Mouse (Mus musculus) cerebellum, adult (tissue): ENCODE measurements at regions not wholly inside any gene's neighbourhood (a gene's known extent, or its start where the extent isn't known, plus 50 kb on each side); places are given as distances from the start of the nearest gene placed in this dataset.

Experiments used
- ATAC-seq: cut with Nextera tagmentation; 2 replicates; pipeline ENCODE4 v1.9.2; 2017; ENCODE audit warnings: mild to moderate bottlenecking, moderate library complexity, mixed read lengths; ENCODE audit not compliant: insufficient number of reproducible peaks, low FRiP score, low TSS enrichment

DNA sequence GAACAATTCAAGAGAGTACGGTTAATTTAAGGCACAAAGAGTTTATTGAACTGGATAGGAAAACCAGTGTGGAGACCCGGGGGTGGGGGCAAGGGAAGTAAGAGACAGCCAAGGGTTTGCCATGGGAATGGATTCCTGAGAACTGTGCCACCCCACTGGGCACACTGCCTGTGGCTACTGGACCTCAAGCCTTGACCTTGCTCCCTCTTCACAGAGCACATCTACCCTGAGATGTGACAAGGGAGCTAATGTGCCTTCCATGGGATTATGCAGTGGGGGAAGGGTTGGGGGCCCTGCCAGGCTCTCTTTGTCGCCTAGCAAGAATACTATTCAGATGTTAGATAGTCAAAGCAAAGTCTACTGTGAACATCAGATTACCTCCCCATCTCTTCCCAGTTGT lies 294.2 kb upstream of the Stt3b start:
- 0 out of 2 replicates have a peak, but pooled peaks have one; percentile 40 for ATAC-seq

DNA sequence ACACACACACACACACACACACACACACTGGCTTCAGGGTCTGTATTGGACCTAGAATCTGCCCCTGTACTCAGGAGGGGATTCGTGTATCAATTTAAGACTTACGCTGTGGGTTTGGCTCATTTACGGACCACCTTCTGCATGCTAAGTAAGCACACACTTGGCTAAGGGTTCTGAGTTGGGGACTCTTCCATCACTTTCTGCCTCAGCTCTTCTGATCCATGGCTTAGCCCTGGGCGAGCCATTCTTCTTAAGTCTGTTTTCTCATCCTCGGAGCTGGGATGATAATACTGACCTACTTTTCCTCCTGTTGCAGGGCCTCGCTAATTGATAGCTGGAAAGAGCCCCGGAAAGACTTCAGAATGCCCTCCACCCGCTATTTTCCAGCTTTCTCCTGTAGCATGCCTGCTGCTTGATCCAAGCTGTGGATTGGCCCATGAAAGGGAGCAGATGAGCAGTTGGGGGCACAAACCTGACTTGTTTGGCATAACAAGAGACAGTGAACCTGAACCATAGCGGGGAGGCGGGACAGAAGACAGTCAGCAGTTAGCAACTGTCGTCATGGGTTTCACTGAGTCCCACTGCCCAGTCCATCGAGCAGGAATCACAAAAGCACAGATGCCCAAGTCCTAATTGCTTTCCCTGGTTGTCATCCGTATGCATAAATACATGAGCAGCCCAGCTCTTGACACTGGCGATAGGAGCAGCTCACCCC lies 294.9 kb upstream of the Stt3b start:
- ATAC-seq: no peak

DNA sequence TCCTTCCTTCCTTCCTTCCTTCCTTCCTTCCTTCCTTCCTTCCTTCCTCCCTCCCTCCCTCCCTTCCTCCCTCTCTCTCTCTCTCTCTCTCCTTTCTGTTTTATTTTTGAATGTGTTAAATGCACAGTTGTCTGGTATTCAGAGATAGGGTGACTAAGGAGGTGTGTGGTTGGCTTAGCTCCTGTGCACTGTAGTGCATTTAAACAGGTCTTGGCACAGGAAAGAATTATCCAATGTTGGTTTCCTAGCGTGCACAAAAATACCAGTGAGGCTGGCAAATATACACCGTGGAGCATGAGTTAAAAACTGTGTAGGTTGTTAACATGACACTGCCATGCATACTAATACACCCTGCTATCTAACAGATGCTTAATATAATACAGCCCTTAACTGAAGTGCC lies 297.7 kb upstream of the Stt3b start:
- no peak for ATAC-seq

DNA sequence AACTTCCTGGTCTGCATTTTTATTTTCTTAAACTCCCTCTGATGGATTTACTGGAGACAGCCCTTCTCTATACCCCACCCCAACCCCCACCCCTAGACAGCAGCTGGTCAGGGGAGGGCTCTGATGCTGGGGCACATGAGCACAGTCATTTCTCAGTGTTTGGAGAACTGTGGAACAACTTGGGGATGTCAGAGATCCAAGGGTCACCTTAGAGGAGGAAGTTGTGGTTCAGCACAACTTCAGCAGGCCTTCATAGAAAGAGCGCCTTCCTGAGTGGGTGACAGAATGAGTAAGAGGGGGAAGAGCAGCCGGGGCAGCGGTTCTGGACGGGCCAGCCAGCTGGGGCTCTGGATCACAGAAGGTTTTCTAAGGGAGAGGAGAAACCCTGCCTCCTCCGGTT lies 298.2 kb upstream of the Stt3b start:
- ATAC-seq: no peak

DNA sequence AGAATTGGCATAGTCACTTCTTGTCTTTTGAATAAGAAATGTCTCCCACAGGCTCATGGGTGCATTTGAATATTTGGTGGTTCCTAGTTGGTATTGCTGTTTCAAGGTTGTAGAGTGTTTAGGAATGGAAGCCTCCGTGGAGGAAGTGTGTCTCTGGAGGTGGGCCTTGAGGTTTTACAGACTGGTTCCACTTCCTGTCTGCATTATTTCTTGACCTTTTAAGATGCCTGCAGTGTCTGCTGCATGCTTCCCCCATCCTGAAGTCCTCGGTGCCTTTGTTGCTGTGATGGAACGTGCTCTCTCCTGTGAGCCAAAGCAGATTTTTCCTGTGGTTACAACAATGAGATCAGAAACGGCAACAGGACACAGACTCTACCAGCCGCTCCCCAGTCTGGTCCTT lies 299.4 kb upstream of the Gadl1 start:
- no peak for ATAC-seq

DNA sequence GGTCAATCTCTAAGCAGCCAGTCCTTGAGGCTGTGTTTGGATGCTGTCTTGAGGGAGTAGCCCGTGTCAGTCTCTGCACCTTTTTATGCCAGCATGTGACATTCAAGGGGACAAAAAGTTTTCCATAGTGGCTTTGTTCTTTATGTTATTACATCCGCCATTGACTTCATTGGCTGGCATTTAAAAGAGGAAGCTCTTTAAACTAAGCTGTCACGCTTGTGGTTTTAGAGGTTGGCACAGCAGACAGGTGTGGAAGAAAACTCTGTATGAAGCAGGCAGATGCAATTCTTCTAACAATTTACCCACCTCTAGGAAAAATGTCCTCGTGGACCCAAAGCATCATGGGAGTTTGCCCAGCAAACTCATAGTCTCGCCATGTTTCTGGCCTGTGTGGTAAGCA lies 297.5 kb upstream of the Gadl1 start:
- ATAC-seq: no peak

DNA sequence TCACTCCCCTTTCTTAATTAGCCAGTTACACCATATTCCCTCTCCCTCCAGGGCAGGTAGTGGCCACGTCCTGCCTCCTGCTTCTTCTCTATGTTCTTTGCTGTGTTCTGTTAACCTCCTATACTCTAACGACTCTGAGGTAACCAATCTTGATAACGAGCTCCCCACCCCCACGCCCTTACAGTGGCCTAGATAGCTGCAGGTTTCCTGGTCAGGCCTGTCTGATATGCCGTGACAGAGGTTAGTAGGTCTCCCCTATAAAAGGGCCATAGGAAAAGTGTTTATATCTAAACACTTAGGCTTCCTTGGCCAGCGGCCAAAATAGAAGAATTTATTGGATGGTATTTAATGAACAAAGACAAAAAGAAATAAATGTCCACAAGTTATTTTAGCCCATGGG lies 296.3 kb upstream of the Gadl1 start:
- ATAC-seq: no peak

DNA sequence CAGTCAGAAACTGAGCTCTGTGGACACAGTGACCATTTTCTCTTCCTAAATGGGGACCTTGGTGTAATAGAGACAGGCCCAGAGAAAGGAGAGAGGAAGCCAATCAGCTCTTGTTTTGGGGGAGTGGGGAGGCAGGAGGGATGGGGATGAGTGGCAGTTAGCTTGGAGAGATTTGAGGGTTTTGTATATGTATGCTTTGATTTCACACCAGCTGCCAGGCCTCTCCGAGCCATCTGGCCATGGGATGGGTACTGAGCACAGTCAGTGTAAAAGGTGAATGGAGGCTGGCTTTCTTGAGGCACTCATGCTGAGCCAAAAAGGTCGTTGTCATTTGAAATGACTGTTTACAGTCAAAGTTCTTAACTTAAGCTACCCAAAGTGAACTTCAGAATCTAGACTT lies 295.2 kb upstream of the Gadl1 start:
- ATAC-seq: no peak

DNA sequence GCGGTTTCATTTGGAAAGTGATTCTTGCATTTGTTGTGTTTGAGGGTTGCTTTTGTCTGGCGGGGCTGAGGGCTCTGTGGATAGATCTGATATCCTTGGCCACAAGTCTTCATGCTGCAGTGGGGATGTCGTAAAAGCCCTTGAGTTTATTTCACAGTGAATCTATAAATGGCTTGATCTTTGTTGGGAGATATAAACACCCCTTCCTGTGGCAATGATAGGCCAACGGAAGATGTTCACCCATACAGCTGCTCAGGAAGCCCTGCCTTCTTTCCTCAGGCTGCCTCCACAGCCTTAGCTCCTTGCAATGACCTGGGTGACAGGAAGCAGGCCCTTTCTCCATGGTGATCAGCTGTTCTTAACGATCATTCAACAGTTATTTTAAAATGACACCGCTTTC lies 291.3 kb upstream of the Gadl1 start:
- no peak for ATAC-seq

DNA sequence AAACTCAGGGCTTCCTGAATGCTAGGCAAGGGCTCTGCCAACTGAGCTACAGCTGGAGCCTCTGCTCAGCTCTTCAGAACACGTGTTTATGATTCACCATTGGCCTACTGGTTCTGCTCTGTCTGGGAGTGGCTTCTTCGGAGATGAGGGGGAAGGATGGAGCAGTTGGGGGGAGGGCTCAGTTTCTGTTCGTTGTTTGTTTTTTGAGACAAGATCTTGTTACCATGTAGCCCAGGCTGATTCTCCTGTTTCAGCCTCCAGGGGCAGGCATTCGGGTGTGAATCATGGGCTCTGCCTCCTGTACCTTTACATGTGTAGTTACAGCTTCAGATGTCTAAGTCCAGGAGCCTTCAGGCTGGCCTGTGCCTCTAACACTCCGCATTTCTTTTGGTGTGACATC lies 285.3 kb upstream of the Gadl1 start:
- ATAC-seq: no peak

DNA sequence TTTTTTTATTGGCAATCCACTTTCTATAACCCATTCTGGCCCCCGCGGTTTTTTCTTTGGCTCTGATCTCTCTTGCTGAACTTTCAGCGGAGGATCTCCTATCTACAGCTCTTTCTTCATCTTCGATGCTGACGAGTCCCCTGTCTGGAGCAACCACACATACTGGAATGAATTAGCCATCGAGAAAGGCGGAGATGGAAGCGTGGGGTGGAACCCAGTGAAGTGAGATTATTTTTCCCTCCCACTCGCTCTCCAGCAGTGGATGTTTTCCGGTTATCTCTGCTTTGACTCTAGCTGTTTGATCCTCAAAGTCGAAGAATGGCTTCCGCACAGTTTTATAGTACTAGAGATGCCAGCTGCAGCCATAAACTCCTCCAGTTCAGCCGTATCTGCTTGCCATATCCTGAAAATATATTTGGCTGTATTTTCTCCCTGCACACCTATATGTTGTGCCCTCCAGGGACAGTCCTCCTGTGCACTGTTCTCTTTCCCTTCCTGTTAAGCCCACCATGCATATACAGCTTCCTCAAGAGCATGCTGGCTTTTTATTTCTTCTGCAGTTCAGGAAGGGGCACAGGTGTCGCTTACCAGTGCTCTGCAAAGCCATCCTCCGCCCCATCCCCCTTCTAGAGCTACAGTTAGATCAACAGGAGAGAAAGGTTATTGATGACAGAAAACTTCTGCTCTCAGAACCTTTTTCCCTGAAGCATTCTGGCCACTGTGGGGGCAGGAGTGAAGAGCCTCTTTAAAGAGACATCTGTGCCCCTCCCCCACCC lies 284.3 kb upstream of the Gadl1 start:
- no peak for ATAC-seq

DNA sequence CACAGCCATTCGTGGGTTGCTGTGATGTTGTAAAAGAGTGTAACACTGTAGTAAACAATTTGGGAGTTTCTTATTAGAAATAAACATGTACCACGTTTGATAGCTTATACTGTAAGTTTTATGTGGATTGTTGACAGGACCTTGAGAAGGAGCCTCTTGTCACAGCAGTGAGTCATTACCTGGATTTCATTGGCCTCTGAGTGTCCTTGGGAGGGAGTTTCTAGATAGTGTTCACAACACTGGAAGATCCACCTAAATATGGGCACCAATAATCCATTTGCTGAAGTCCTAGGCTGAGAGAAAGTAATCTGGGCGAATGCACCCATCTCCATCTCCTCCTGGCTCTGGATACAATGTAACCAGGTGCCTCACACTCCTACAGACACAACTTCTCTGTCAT lies 281.7 kb upstream of the Gadl1 start:
- no peak for ATAC-seq

DNA sequence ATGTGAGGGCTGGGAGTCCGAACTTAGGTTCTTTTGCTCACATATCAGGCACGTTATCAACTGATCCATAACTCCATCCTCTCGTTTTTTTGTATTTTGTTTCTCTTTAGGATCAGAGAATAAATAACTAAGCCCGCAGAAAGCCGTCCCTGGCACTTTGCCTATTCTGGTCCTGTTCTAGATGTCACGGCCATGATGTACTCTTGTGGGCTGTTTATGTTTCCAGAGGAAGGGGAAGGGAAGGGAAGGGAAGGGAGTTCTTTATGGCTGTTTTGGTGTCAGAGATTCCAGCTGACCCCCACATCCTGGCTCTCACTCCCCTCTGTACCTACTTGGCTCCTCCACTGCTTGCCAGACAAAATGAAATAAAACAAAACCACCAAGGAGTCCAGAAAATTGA lies 272.1 kb upstream of the Gadl1 start:
- no peak for ATAC-seq

DNA sequence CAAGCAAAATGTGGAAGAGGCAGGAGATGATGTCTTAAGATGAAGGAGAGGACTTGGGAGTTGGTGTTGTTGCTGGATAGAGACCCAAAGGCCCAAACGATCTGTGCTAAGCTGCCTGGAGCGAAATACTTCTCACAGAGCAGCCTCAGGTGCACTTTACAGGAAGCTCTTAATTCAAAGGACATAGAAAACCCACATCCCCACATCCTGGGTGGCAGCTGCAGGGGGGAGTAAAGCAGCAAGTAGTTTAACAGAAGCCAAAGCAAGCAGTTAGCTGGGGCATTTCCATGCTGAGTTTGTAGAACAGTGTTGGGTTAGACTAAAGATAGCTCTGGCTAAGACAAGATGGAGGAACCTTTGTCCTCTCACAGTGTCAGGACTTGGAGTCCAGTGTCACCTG lies 268.5 kb upstream of the Gadl1 start:
- ATAC-seq: no peak

DNA sequence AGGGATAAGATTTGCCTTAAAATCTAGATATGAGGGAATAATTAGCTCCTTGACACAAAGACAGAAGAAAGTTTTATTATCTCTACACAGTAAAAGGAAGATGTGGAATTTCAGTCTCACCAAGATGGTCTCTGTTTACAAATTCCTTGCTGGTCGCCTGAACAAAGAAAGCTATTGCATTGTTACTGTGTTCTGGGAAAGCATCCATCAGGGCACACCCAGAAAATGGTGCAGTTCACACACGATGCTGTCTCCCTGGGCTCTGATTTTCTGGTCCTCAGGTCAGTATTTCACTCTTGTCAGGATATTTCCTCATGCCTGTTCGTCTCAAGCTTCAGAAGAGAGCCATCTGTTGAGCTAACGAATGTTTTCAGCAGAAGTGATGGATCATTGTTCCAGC lies 267.2 kb upstream of the Gadl1 start:
- no peak for ATAC-seq

DNA sequence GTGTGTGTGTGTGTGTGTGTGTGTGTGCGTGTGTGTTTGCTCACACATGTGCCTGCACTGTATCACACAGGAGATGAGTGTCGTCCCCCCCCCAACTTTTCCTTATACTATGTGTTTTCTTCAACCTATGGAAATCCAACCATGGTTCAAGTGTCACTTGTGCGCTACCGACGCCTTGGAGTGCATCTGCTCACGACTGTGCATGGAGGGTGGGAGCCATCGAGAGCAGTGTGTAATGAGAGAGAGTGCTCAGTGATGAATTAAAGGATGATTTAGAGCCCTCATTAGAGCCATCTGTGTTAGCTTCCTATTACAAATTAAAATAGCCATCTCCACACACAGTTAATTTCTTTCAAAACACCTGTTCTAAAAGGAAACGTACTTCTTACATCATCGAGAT lies 264.3 kb upstream of the Gadl1 start:
- no peak for ATAC-seq

DNA sequence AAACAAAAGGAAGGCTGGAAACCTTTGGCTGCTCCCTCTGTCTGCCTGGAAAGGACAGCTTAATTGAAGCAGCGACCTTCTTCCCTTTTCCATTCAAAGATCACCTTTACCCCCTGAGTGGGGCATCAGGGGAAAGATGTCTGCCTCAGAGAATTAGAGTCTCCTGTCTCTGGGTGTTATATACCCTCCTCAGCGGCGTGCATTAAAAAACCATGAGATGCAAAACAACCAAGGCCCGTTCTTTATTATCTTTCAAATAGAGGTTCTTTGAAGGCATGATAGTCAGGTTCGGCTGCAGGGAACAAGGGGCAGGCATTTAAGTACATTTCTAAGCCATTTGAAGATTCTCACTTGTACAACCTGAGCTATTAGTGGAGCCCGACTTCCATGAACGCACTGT lies 263.0 kb upstream of the Gadl1 start:
- ATAC-seq: no peak

DNA sequence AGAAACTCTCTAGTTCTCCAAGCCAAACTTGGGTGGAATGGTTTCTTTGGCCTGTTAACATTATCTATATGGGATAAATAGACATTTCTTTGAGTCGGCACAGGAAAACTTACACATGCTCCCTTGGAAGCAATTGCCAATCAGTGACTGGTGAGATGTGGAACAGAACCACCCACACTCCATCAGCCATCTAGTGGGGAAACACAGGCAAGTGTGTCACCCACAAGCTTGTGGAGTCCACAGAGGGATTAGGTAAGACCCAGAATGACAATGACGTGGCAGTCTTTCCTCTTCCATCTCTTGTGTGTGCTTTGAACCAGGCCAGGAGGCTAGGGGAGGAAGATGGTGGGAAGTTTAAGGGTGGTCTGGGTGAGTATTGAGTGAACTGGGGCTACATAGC lies 257.5 kb upstream of the Gadl1 start:
- no peak for ATAC-seq

DNA sequence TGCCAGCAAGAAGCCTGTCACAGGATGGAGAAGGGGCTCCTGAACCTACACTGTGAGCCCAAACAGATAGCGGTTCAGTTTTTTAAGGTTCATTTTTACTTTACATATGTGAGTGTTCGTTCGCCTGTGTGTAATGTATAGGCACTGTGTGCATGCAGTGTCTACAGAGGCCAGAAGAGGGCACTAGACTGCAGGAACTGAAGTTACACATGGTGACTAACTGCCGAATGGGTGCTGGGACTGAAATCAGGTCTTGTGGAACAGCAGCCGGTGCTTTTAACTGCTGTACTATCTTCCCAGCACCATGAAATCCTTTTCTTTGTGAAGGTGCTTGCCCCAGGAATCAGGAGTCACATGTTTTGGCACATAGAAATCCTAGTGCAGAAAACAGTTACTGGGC lies 256.1 kb upstream of the Gadl1 start:
- ATAC-seq: no peak

DNA sequence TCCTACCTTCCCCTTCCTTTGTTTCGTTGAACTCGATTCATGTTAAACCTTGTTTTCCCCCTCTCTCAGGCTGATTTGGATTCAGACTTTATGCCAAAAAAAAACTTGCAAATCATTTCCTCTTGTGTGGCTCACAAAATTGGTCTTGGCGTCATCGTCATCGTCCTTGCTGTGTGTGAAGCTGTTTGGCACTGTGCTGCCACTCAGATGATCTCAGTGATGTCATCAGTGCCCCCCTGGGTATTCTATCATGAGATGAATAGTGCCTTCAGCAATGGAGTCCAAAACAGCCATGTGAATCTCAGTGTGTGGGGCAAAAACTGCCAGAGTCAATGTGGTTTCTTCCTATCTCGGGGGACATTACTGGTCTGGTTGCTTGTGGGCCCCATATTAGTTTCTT lies 254.3 kb upstream of the Gadl1 start:
- ATAC-seq: no peak

DNA sequence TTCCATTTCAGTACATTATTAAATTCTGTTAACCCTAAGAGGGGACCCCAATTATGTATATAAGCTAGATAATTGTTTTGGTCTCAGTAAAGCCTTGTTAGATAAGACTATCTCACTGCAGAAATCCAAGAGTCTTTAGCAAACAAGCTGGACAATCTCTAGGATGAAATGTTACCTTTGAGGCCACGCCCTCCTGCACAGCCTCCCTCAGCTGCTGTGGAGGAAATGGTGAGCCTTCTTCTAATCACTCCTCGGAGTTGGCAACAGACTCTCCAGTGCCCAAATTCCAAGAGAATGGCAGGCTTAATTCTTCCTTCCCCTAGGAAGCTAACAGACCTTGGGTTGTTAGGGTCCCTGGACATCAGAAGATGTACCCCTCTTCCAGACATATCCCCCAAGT lies 252.7 kb upstream of the Gadl1 start:
- no peak for ATAC-seq

DNA sequence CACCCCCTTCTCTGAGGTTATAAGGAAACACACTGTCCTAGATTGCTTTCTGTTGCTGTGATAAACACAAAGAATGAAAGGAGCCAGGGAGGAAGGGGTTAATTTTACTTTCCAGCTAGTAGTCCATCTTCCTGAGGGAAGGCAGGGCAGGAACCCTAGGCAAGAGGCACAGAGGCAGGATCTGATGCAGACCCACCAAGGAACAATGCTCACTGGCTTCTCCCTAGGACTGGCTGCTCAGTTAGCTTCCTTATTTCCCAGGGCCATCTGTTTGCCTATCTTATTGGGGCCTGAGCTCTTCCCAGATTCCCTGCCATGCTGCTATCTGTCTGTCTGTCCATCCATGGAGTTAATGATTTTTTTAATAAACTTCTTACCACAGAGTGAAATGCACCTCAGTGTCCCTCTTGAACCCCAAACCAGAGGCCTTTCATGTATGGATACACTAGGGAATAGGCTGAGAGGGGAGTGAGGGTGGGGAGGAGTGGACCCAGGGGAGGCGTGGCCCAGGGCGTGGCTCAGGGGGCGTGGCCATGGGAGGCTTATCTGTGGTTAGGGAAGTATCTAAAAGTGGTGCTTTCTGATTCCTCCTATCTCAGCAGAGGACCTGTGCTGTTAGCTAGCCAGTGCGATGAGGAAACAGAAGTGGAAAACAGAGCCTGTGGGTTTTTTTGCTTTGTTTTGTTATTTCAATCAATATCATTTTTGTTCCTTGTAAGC lies 252.1 kb upstream of the Gadl1 start:
- no peak for ATAC-seq
